Mouse (Mus musculus): Measurements from ENCODE around the gene Rab8b.
"Not testable (repeated sequence)": the region's sequence is repeated elsewhere in the genome, so short reads cannot be mapped to it uniquely, and the experiment has no call there.

Gene Rab8b

DNA sequence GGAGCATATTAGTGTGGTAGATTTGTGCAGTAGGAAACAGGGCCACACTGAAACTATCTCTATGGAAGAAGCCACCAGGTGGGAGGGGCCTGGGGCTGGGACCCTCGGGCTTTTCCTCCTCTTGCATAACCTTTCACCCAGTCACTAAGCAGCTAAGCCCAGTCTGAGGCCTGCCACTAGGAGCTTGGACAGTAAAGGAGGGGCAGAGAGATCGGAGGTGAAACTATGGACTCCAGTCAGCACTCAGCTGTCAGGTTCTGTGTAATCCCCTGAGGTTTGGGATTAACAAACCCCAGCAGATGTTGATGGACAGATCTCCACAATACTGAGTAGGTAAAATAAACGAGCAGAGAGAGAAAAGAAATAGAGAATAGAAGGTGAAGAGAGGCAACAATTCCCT is 33.1 kb downstream of the Rab8b start:
- no peak for DNase-seq

DNA sequence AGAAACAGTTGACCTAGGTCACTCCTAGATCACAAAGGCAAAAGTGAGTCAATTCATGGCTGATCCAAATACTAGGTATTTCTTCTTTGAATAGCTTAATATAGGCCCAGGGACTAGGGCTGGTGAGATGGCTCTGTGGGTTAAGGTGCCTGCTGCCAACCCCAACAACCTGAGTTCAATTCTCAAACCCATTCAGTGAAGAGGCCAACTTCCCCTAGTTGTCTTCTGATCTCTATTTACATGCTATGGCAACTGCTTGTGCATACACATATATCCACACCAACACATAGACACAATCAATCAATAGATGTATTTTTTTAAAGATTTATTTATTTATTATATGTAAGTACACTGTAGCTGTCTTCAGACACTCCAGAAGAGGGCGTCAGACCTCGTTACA is 34.9 kb downstream of the Rab8b start:
- no peak for DNase-seq

DNA sequence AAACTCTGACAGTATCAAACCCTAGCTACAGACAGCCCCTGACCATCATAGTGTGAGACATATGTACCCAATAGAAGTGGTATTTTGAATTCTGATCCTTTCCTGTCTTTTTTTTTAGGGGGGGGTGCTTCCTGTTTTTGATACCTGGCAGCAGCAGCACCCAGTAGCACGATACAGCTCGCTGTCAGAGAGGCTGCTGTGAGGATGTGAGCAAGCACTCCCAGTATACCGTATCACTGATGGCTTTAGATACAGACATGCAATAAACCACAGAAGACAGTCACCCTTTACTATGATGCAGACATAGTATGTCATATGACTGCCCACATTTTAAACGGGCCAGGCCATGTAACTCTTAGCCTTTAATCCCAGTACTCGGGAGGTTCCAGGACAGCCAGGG is 36.0 kb downstream of the Rab8b start:
- DNase-seq = no peak

DNA sequence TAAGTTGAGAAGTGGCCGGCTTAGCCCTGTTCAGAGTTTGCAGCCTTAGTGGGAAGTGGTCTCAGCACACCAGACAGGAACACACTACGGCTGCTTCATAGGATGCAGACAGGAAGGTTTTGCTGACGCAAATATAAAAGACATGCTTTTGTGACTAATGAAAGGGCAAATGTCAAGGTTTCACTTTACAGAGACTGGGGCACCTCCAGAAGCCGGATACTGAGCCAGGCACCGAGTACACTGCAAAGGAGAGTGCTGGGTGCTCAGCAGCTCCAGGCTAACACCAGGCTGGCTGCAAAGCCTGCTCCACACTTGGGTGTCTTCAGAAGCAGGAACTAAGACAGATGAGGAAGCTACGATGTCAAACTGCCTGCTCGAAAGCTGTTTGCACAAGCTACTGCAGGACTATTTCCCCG is 37.1 kb downstream of the Rab8b start:
- peak; percentile 44 for DNase-seq

DNA sequence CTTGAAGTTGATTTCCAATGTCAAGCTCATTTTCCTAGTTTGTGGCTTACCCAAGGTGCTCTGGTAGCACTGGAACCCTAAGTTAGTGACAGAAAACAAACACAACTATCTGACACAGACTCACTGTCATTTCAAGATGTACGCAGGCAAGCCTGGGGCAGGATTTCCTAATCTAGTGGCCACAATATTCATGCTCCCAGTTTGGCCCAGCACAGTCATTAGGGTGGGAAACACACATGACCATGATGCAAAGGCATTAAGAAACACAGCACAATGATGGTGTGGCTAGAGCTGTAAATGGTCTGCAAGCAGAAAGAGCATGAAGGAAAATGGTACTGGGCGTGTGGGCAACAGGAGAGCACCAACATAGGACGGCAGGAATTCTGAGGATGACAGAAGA is 37.6 kb downstream of the Rab8b start:
- DNase-seq = no peak

DNA sequence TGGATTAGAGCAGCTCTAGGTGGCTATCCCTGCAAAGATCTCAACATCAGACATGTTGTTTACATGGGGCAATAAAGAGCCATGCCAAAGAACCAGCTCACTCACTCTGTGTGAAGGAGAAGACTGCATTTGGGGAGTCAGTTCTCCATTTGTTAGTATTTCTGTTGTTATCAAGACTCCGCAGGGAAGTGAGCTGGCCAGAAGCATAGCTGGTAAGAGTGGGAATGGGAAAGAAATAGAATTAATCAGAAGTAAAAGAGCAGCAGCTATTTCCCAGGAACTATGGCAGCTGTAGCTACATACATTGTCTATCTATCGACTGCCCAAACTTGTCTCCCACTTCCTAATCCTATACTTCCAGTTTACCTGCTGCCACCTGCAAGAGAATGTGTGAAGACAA is 38.7 kb downstream of the Rab8b start:
- no peak for DNase-seq

DNA sequence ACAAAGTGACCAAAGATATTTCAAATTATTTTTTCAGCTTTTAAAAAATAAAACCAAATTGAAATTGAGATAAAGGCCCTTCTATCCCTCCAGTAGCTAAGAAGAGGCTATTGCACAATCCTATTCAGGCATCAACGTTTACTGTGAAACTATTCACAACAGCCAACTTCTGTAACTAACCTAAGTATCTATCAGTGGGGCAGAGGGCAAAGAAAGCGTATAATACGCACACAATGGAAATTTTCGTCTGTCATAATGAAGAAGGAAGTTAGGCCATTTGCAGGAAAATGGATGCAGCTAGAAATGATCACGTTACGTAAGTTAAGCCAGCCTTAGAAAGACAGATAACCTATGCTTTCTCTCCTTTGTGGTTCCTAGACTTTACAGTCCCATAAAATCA is 40.0 kb downstream of the Rab8b start:
- no peak for DNase-seq

DNA sequence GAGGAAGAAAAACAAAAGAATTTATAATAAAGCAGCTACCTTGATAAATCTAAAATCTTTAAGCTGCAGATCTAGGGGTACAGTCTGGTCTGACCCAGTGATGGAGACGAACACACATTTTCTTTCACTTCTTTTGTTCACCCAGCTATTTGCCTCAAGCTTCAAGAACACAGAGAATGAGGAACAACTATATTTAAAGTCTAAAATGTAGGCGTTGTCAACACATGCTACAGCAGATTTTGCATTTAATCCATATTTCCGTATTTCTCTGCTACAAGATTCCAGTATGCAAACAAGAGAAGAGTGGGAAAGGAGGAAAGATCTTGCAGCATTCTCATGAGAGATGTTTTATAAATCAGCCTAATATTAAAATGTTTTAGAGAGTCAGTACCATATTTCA is 40.6 kb downstream of the Rab8b start:
- DNase-seq = no peak

DNA sequence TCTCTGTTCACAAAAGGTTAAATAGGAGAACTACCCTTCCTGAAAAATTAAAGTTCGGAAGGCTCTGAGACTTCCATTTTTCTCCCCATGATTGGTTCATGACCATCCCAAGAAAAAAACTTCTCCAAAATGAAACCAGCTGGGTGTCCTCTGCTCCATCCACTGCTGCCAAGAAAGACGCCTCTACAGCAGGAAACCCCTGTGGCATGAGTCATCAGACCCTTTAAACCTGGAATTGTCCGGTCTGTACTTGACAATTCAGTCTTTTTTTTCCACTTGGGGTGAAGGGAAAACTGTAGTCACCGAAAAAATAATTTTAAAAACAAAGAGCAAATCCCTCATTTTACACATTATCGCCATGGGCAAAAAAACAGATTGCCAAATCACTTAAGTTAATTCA is 42.9 kb downstream of the Rab8b start:
- DNase-seq = no peak

DNA sequence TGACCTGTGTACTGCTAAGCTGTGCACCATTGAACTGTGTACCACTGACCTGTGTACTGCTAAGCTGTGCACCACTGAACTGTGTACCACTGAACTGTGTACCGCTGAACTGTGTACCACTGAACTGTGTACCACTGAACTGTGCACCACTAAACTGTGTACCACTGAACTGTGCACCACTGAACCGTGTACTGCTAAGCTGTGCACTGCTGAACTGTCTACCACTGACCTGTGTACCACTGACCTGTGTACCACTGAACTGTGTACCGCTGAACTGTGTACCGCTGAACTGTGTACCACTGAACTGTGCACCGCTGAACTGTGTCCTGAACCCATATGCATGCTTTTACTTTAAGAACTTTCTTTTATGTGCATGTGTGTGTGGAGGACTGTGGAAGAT is 45.2 kb downstream of the Rab8b start:
- no peak for DNase-seq

DNA sequence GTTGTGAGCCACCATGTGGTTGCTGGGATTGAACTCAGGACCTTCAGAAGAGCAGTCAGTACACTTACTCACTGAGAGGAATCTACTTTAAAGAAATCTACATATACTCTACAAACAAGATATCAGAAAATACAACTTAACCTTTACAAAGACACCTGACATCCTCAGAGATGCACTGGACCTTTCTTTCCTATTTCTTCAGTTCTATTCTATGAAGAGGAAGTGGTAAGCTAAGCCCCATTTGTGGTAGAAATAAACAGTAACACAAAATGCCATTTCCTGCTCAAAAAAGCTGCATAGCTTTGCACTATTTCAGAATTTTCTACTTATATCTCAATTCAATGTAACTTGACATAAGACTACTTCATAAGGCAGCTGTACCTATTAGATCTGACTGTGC is 46.0 kb downstream of the Rab8b start:
- no peak for DNase-seq

DNA sequence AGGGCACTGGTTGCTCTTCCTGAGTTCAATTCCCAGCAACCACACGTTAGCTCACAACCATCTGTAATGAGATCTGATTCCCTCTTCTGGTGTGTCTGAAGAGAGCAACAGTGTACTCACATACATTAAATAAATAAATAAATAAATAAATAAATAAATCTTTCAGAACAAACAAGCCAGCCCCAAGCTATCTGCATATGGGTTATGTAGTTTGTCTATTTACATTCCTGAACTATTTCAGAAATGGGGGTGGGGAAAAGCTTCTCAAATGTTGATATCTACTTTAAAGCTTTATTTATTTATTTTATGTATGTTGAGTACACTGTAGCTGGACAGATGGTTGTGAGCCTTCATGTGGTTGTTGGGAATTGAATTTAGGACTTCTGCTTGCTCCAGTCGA is 46.5 kb downstream of the Rab8b start:
- DNase-seq = not testable (repeated sequence)

DNA sequence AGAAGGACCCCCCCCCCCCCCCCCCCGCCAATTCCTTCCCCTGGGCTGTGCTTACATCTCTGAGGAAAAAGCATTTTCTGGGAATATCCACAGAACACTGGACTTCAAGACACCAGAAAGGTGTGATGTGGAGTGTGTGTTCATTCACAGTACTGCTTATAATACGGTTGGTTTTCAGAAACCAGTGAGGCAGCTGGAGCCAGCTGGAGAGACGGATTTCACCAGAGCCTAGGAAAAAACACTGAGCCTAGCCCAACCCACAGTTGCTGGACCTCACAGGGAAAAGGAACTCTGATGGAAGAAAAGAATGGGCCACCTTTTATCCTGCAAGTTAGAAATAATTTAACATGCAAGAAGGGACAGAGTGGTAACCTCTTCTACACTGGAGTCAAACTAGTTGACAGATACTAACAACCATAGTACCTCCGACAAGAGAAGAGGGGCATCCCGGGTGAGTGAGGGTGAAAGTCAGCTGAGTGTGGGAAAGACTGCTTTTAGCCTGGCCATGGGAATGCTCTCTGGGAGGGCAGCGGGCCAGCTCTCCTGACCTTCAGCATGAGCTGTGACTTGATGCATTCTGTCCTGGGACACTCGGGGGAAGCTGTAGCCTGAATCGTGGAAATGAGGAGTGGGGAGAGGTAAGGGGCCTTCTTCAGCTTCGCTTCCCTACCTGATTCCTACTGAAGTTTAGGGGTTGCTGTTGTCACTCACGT is 47.3 kb downstream of the Rab8b start:
- DNase-seq = no peak

DNA sequence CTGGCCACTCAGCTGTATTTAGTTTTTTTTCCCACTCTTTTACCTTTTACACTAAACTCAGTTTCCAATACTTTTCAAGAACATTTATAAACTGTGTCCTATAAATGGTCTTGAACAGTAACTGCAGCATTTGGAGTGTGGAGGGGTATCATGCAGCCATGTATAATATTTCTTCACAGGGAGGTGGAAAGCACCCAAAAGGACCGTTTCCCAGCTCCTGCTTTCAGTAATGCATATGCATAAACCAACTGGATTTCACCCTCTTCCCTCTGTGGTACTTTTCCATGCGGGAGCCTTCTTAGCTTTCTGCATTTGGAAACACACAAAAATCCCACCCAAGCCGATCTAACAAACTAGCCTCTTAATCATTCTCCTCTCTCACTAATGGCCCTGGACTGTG is 54.8 kb downstream of the Rab8b start:
- peak; percentile 39 for DNase-seq

DNA sequence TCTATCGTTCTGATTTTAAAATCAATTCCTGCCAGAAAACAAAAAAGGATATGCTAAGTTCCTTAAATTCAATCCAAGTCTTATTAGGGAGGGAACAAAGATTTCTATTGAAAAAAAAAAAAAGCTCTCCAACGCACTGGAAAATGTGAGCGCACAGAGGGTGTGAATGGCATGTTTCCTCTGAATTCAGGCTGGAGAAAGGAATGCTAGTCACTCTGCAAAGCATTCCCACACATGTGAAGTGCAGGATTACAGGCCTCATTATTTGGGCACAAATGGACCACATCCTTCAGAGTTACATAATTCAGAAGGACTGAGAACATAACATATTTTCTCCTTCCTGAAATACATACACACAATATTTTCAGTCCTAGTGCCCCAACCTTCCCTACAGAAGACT is 56.0 kb downstream of the Rab8b start:
- DNase-seq = peak; percentile 64

DNA sequence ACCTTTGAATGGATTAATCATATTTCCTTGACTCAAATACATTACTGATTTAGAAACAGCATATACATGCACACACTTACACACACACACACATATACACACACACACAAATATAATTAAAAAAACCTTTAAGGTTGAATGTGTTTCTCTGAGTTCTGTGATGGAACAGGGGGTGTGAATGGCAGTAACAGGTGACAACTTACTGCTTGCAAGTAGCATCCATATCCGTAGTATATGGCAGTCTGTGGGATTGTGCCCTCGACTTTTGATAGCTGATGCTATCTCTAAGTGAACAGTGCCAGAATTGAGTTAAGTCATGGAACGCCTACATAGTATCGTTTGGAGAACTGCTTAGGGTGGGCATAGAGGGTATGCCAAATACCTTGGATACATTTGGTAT is 57.3 kb downstream of the Rab8b start:
- DNase-seq = no peak

DNA sequence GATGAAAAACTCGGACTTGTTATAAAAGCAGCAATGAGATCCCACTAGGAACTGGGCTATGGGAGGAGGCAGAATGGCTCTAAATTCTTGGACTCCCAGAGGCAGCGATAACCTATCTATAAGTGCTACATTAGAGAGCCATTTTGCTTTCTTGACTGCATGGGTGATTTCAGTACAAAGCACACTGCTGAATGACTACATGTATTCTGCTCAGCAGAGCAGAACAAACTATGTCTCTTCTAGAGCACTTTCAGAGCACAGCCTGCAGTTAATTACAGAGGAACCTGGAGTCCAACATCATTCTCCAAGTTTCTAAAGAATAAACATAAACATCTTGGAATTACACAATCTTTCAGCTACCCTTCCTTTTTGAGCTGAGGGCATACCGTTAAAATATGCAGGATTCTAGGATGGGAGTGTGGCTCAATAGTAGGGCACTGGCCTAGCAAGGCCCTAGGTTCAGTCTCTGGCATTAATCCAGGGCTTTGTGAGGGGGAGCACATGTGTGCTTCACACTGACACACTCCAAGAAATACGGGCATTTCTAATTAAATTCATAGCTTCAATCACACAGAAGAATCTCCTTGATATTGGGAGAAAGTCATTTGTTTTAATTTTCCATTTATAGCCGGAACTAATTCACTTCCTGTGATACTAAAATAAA is 58.3 kb downstream of the Rab8b start:
- DNase-seq = no peak

DNA sequence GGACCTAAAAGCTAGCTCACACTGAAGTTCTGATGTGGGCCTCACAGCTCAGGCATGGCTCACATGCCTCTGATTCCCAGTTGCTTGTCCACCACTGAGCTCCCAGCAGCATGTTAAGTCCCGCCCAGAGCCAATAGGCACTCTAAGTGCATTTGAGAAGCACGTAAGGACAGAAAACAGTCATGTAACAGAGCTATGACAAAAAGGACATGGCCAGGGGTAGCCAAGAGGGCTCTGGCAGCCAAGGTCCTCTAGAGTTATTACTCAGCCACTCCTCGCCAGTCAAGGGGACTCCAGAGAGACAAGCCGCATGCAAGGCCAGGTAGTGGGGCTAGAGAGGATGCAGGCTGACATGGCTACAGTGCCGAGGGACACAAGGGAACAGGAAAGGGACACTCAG is 60.0 kb downstream of the Rab8b start:
- DNase-seq = no peak

DNA sequence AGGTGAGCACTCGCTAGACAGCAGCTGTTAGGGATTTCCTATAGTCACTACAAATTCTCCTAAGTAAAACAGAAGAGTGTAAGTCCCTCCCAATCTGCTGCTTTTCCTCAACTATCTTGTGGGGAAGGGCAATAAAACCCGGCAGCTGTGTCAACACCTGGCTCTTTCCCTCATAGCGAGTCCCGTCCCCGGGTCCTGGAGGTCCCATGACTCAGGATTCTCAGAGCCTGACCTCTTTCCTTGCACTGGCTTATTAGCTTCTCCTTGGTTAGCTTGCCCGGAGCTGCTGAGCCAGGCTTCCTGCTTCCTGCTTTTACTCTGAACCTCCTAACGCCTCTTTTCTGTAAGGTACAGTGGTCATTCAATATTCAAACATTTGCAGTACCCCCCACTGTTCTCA is 63.6 kb downstream of the Rab8b start:
- no peak for DNase-seq

DNA sequence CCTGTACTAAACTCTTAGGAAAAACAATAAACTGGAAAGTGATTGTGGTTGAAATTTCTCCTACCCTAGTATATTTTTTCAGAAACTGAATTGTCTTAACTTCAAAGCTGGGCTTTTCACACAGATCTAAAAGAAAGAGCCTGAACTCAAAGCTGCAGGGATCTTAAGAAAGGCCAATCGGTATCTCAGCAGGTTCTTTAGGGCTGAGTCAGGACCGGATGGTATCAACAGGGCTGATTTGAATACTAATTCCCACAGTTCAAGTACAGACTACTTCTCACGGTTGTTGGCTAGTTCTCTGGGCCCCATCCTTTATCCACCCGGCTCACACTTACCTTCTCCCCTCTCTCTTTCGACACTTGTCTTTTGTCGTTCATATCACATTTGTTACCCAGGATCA is 66.9 kb downstream of the Rab8b start:
- DNase-seq = no peak

DNA sequence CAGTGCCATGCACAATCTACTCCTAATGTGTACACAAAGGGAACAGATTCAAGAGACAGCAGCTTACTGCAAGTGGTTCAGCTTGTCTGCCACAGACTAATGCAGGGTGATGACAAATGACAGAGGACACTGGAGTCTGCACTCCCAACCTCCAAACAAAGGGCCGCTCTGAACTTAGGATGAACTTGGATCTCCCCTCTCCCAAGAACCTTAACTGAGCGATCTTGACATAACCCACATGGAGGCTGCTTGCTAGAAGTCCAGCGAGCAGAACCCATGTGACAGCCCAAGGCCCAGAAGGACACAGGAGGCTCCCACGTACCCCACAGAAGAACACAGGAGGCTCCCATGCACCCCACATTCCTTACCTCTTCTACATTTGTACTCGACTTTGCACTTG is 68.5 kb downstream of the Rab8b start:
- DNase-seq = no peak

DNA sequence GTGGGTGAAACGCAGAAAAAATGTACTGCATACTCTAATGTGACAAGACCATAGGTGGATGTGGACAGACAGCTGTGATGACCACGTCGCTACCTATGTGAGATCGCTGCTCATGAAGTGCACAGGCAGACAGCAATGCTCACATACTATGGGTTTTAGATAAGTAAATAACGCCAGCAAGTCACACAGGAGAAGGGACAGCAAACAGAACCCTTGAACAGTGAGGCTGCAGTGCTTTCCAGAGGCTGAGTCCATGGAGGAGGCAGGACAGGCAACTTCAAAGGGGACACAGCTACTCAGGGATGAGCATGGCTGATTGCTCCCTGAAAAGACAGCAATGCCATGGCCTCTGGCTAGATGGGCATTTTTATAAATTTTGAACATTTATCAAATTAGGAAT is 72.7 kb downstream of the Rab8b start:
- DNase-seq = no peak

DNA sequence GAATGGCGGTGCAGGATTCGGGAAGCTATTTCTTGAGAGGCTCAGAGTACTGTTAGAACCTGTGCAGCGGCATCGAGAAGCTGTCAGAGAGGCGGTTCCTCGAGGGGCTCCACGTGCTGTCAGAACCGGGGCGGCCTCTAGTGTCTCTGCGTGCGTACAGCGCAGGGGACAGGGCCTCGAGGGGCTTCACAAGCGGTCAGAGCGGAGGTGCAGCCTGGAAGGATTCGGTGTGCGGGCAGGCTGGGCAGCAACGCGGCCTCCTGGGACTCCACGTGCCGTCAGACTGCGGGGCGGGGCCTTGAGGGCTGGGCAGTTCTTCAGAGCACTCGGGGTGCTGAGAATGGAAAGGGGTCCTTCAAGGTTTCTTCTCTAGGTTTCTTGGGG is 84.4 kb downstream of the Rab8b start:
- DNase-seq = no peak

DNA sequence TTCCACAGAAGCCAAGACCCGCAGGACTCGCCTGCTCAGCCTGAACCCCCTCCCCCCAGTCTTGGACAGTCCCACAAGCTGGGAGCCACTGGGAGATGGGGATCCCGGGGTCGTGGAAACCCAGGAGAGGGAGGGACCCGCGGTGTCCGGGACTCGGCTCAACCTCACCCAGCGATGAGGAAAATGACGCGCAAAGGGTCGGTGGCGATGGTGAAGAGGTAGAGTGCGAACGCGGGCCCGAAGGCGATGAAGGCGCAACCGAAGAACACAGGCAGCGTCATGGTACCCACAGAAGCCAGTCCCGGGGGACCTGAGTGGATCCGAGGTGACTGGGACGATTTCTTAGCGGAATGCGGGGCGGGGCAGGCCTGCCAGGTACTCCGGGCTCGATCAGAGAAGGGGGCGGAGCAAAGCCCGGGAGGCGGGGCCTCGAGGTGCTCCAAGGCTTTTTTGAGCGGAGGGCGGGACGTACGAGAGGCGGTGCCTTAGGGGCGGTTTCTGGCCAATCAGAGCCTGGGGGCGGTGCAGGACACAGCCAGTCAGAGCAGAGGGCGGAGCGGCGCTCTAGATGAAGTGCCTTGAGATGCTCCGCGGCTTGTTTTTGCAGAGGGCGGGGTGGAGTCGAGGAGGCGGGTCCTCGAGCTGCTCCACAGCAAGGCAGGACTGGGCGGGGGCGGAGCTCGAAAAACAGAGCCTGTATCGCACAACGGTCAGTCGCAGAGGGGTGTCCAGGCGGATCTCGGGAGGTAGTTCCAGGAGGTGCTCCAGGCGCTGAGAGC is 85.0 kb downstream of the Rab8b start, which contains the start of gene Aph1c:
Gene Aph1c, minus strand, starts transcription at position 409 of the 779 bp plus-strand sequence.
- DNase-seq = peak; percentile 100

All from layer of hippocampus, adult 9-11 months (tissue).